Mouse (Mus musculus) lung, postnatal 0 days (tissue): ENCODE measurements around the gene Ltc4s.

ENCODE experiments used
- CTCF ChIP-seq: IDR thresholded peaks from 2 replicates; pipeline ENCODE4 v1.5.1; 2016; ENCODE audit warnings: antibody characterized with exemption, mild to moderate bottlenecking
- EP300 ChIP-seq: IDR thresholded peaks from 2 replicates; pipeline ENCODE4 v1.6.1; 2016; ENCODE audit warnings: antibody characterized with exemption, mild to moderate bottlenecking, control low read depth

GRCm38 (mm10) chr11:50279005-50279404, 40.6 kb upstream of the Ltc4s start:
- TF ChIP-seq CTCF (no peak), EP300 (no peak)
